Mouse (Mus musculus): Measurements from ENCODE around the gene Ttc37. TPM values are rescaled to one million over a fixed set of nuclear protein-coding genes. Genes with fewer than 3 reads are reported as not detected.

The Ttc37 gene
- polyA plus RNA-seq, 1 experiment from 2014 or later: 8.9 TPM

- WGBS: 3% methylated on average over 16 of the region's 16 CpGs
- H3K4me2 ChIP-seq: peak overlapping the region; percentile 61
- H3K9ac ChIP-seq: peak overlapping the region; percentile 61
- H3K27ac ChIP-seq (replicated peaks): peak overlapping the region; percentile 74
- no peaks in the 10 kb centered on the region for H3K9me3 ChIP-seq
- ATAC-seq (ENCODE audit: low FRiP score, low read depth): peak; percentile 90
- H3K36me3 ChIP-seq: no peaks in the 10 kb centered on the region
- no peaks in the 10 kb centered on the region for H3K27me3 ChIP-seq
- H3K4me3 ChIP-seq: peak overlapping the region; percentile 66
- peaks cover 9% of the 10 kb centered on the region for H3K4me1 ChIP-seq (replicated peaks)
These were observed 430 bp upstream of the Ttc37 start for GRCm38 (mm10) chr13:76098116-76098492.

- H3K9me3 ChIP-seq: no peaks in the 10 kb centered on the region
- H3K9ac ChIP-seq: no peak overlapping the region
- H3K4me1 ChIP-seq (replicated peaks): peaks cover 9% of the 10 kb centered on the region
- H3K27ac ChIP-seq (replicated peaks): no peak overlapping the region
- no peak overlapping the region for H3K4me2 ChIP-seq
- no peaks in the 10 kb centered on the region for H3K27me3 ChIP-seq
- WGBS: 94% methylated on average over 2 of the region's 2 CpGs
- H3K36me3 ChIP-seq: no peaks in the 10 kb centered on the region
- ATAC-seq (ENCODE audit: low FRiP score, low read depth): no peak
- H3K4me3 ChIP-seq: no peak overlapping the region
These were observed 3.5 kb downstream of the Ttc37 start for GRCm38 (mm10) chr13:76101989-76102388.

GRCm38 (mm10) chr13:76109069-76109824 lies 10.7 kb downstream of the Ttc37 start:
- Histone ChIP-seq H3K4me2 (no peak overlapping the region), H3K9me3 (no peaks in the 10 kb centered on the region), H3K27me3 (no peaks in the 10 kb centered on the region), H3K36me3 (peaks cover 37% of the 10 kb centered on the region), H3K9ac (no peak overlapping the region), H3K4me3 (no peak overlapping the region), H3K4me1 (replicated peaks) (no peaks in the 10 kb centered on the region), H3K27ac (replicated peaks) (no peak overlapping the region)
- no peak for ATAC-seq (ENCODE audit: low FRiP score, low read depth)
- WGBS: 93% methylated on average over 18 of the region's 18 CpGs

- no peak overlapping the region for H3K4me3 ChIP-seq
- H3K27ac ChIP-seq (replicated peaks): no peak overlapping the region
- no peaks in the 10 kb centered on the region for H3K4me1 ChIP-seq (replicated peaks)
- H3K9ac ChIP-seq: no peak overlapping the region
- 92% methylated on average over 4 of the region's 4 CpGs for WGBS
- no peak for ATAC-seq (ENCODE audit: low FRiP score, low read depth)
- H3K4me2 ChIP-seq: no peak overlapping the region
- no peaks in the 10 kb centered on the region for H3K27me3 ChIP-seq
- no peaks in the 10 kb centered on the region for H3K9me3 ChIP-seq
- peaks cover 60% of the 10 kb centered on the region for H3K36me3 ChIP-seq
These were observed 30.3 kb downstream of the Ttc37 start for GRCm38 (mm10) chr13:76128799-76129198.

GRCm38 (mm10) chr13:76132415-76132814 lies 33.9 kb downstream of the Ttc37 start:
- Histone ChIP-seq H3K4me1 (replicated peaks) (no peaks in the 10 kb centered on the region), H3K4me3 (no peak overlapping the region), H3K27ac (replicated peaks) (no peak overlapping the region), H3K9me3 (no peaks in the 10 kb centered on the region), H3K9ac (no peak overlapping the region), H3K4me2 (no peak overlapping the region), H3K36me3 (peaks cover 55% of the 10 kb centered on the region), H3K27me3 (no peaks in the 10 kb centered on the region)
- WGBS: 90% methylated on average over 4 of the region's 4 CpGs
- no peak for ATAC-seq (ENCODE audit: low FRiP score, low read depth)

- no peak for ATAC-seq (ENCODE audit: low FRiP score, low read depth)
- Histone ChIP-seq H3K4me1 (replicated peaks) (no peaks in the 10 kb centered on the region), H3K27me3 (no peaks in the 10 kb centered on the region), H3K4me2 (no peak overlapping the region), H3K36me3 (peaks cover 53% of the 10 kb centered on the region), H3K9ac (no peak overlapping the region), H3K27ac (replicated peaks) (no peak overlapping the region), H3K4me3 (no peak overlapping the region), H3K9me3 (no peaks in the 10 kb centered on the region)
- 94% methylated on average over 3 of the region's 3 CpGs for WGBS
These were observed 40.3 kb downstream of the Ttc37 start for GRCm38 (mm10) chr13:76138862-76139261.

GRCm38 (mm10) chr13:76141117-76141808 lies 42.7 kb downstream of the Ttc37 start:
- no peaks in the 10 kb centered on the region for H3K27me3 ChIP-seq
- H3K4me1 ChIP-seq (replicated peaks): no peaks in the 10 kb centered on the region
- H3K4me2 ChIP-seq: no peak overlapping the region
- no peak overlapping the region for H3K4me3 ChIP-seq
- peaks cover 37% of the 10 kb centered on the region for H3K36me3 ChIP-seq
- H3K9ac ChIP-seq: no peak overlapping the region
- H3K27ac ChIP-seq (replicated peaks): no peak overlapping the region
- ATAC-seq (ENCODE audit: low FRiP score, low read depth): no peak
- WGBS: 88% methylated on average over 12 of the region's 12 CpGs
- H3K9me3 ChIP-seq: no peaks in the 10 kb centered on the region

- Histone ChIP-seq H3K36me3 (peaks cover 34% of the 10 kb centered on the region), H3K4me2 (no peak overlapping the region), H3K4me1 (replicated peaks) (no peaks in the 10 kb centered on the region), H3K9me3 (no peaks in the 10 kb centered on the region), H3K4me3 (no peak overlapping the region), H3K9ac (no peak overlapping the region), H3K27ac (replicated peaks) (no peak overlapping the region), H3K27me3 (no peaks in the 10 kb centered on the region)
- 78% methylated on average over 5 of the region's 5 CpGs for WGBS
- peak; percentile 61; the same call in 1 of the 2 replicates for ATAC-seq (ENCODE audit: low FRiP score, low read depth)
These were observed 51.9 kb downstream of the Ttc37 start for GRCm38 (mm10) chr13:76150483-76150882.

- no peak for ATAC-seq (ENCODE audit: low FRiP score, low read depth)
- Histone ChIP-seq H3K4me1 (replicated peaks) (no peaks in the 10 kb centered on the region), H3K27ac (replicated peaks) (no peak overlapping the region), H3K9ac (no peak overlapping the region), H3K4me3 (no peak overlapping the region), H3K36me3 (peaks cover 58% of the 10 kb centered on the region), H3K4me2 (no peak overlapping the region), H3K27me3 (no peaks in the 10 kb centered on the region), H3K9me3 (no peaks in the 10 kb centered on the region)
- 93% methylated on average over 3 of the region's 3 CpGs for WGBS
These were observed 58.6 kb downstream of the Ttc37 start for GRCm38 (mm10) chr13:76157099-76157498.

- Histone ChIP-seq H3K27ac (replicated peaks) (no peak overlapping the region), H3K4me2 (no peak overlapping the region), H3K27me3 (no peaks in the 10 kb centered on the region), H3K9me3 (no peaks in the 10 kb centered on the region), H3K4me3 (no peak overlapping the region), H3K36me3 (peaks cover 62% of the 10 kb centered on the region), H3K4me1 (replicated peaks) (no peaks in the 10 kb centered on the region), H3K9ac (no peak overlapping the region)
- 97% methylated on average over 1 of the region's 1 CpGs for WGBS
- no peak for ATAC-seq (ENCODE audit: low FRiP score, low read depth)
These were observed 59.0 kb downstream of the Ttc37 start for GRCm38 (mm10) chr13:76157508-76157907.

GRCm38 (mm10) chr13:76160587-76160986 lies 62.1 kb downstream of the Ttc37 start:
- ATAC-seq (ENCODE audit: low FRiP score, low read depth): no peak
- H3K4me3 ChIP-seq: no peak overlapping the region
- no peaks in the 10 kb centered on the region for H3K27me3 ChIP-seq
- H3K9me3 ChIP-seq: no peaks in the 10 kb centered on the region
- WGBS: 92% methylated on average over 2 of the region's 2 CpGs
- H3K4me2 ChIP-seq: no peak overlapping the region
- peaks cover 66% of the 10 kb centered on the region for H3K36me3 ChIP-seq
- H3K9ac ChIP-seq: no peak overlapping the region
- no peaks in the 10 kb centered on the region for H3K4me1 ChIP-seq (replicated peaks)
- H3K27ac ChIP-seq (replicated peaks): no peak overlapping the region

- H3K27me3 ChIP-seq: no peaks in the 10 kb centered on the region
- no peak overlapping the region for H3K9ac ChIP-seq
- no peaks in the 10 kb centered on the region for H3K4me1 ChIP-seq (replicated peaks)
- peaks cover 25% of the 10 kb centered on the region for H3K36me3 ChIP-seq
- ATAC-seq (ENCODE audit: low FRiP score, low read depth): no peak
- no peaks in the 10 kb centered on the region for H3K9me3 ChIP-seq
- no peak overlapping the region for H3K4me3 ChIP-seq
- no peak overlapping the region for H3K4me2 ChIP-seq
- H3K27ac ChIP-seq (replicated peaks): no peak overlapping the region
These were observed 75.8 kb downstream of the Ttc37 start for GRCm38 (mm10) chr13:76174297-76174696.
